Mouse (Mus musculus): ENCODE data around the gene Cnnm4.

GRCm38 (mm10) chr1:36475480-36476110 is 4.2 kb downstream of the Cnnm4 start:
- TF ChIP-seq CTCF (IDR thresholded peaks at IDR 0.05; ENCODE audit: extremely low read depth, insufficient read depth, low read length) (no peak), POLR2A (IDR thresholded peaks at IDR 0.05; ENCODE audit: extremely low read depth, insufficient read depth, low read length) (no peak)
